ENCODE assay signal across 8 mouse cellular contexts in genomic region chr9:72449367-72449766, GRCm38 (mm10). TPM values are rescaled to one million over a fixed set of nuclear protein-coding genes. Genes with fewer than 3 reads are reported as not detected.
DNase-seq lines count a peak whose midpoint lies in the region; ATAC-seq and TF ChIP-seq lines count a peak whose summit lies in the region.

No protein-coding gene starts in this region.

- peaks cover 5% of the 10 kb centered on the region for H3K4me1 ChIP-seq in heart, embryonic 16.5 days (ENCODE audit: control insufficient read depth, insufficient read depth, low read length)
- peaks cover 5% of the 10 kb centered on the region for H3K4me1 ChIP-seq in lung, adult 2 months (ENCODE audit: control insufficient read depth, insufficient read depth, low read length)

- TF ChIP-seq CTCF in lung, adult 2 months (IDR thresholded peaks at IDR 0.05; ENCODE audit: insufficient read depth, low read length): no peak

- ATAC-seq in frontal cortex, adult (ENCODE audit: low TSS enrichment): peak; percentile 67
- peak; percentile 97 for ATAC-seq in activated CD4-positive, CD25-positive, alpha-beta regulatory T cell, adult 4 months
- peak; percentile 78; the same call in 1 of the 2 replicates for ATAC-seq in heart, embryonic 16.5 days (replicated peaks; ENCODE audit: extremely low read depth, insufficient read depth, low FRiP score)

- DNase-seq in frontal cortex, postnatal 25 days (ENCODE audit: low spot score in 2 of 2): no peak
- DNase-seq in lung, adult 2 months: peak; percentile 17
- DNase-seq in thymus, adult 18-20 months: peak; percentile 29 to 49
- no peak for DNase-seq in left cerebral cortex, postnatal 14 days (ENCODE audit: low spot score in 2 of 2)
- DNase-seq in left cerebral cortex, postnatal 10 days (ENCODE audit: extremely low spot score in 1 of 2, low spot score in 2 of 2): no peak

- WGBS in heart, embryonic 16.5 days: 44% methylated on average over 7 of the region's 7 CpGs
- 15% methylated on average over 7 of the region's 7 CpGs for WGBS in lung, adult 2 months

- H3K9ac ChIP-seq in heart, embryonic 16.5 days (ENCODE audit: low read length): peak overlapping the region; percentile 53

- H3K9me3 ChIP-seq in heart, embryonic 16.5 days (replicated peaks; ENCODE audit: control insufficient read depth, low read length): no peaks in the 10 kb centered on the region

- H3K4me3 ChIP-seq in heart, embryonic 16.5 days (ENCODE audit: low read length): peak overlapping the region; percentile 45
- H3K4me3 ChIP-seq in lung, adult 2 months (replicated peaks; ENCODE audit: extremely low read depth, low read depth, low read length): peak overlapping the region; percentile 81

- no peaks in the 10 kb centered on the region for H3K36me3 ChIP-seq in heart, embryonic 16.5 days (ENCODE audit: control insufficient read depth, insufficient read depth)

- no peaks in the 10 kb centered on the region for H3K27me3 ChIP-seq in heart, embryonic 16.5 days (ENCODE audit: control insufficient read depth, insufficient read depth, low read length)

- peak overlapping the region; percentile 28 for H3K27ac ChIP-seq in heart, embryonic 16.5 days (ENCODE audit: low read length)

- peak overlapping the region; percentile 62 for H3K4me2 ChIP-seq in heart, embryonic 16.5 days (ENCODE audit: low read depth, low read length)

- intact Hi-C loops in left cerebral cortex, postnatal 14 days (cut with DNase I): no loop called here
- intact Hi-C loops in left cerebral cortex, postnatal 10 days (cut with DNase I): no loop called here

- peak; percentile 37; the same call in 1 of the 2 replicates for TF ChIP-seq POLR2A in lung, adult 2 months (IDR thresholded peaks at IDR 0.05; ENCODE audit: borderline replicate concordance, extremely low read depth, low read depth, low read length)

RNA-seq across cellular contexts. Expression of gene Mns1, which starts 11.6 kb away (rescaled TPM):
- 10 to 100 TPM; 20.7 to 23.6 TPM for polyA plus RNA-seq in activated CD4-positive, CD25-positive, alpha-beta regulatory T cell, adult 4 months (2017; shearing (Covaris generic))
- polyA plus RNA-seq in heart, embryonic 16.5 days (2015; fragmentation: Nextera tagmentation; extraction: Ambion mirVana): 13.8 and 25.2 TPM in 2 replicates
- 0.85 and 1.3 TPM in 2 replicates for polyA plus RNA-seq in lung, adult 2 months (2012; rRNA removed)
- total RNA-seq in left cerebral cortex, postnatal 14 days (2021): 1 to 10 TPM; 1.1 TPM
- 1 to 10 TPM; 1.2 to 1.7 TPM for total RNA-seq in left cerebral cortex, postnatal 10 days (2021)

RNA-seq across cellular contexts. Expression of gene Tex9, which starts 42.6 kb away (rescaled TPM):
- 10 to 100 TPM in 1 of 2 experiments, 1 to 10 TPM in 1; 8.1 to 11.3 TPM for polyA plus RNA-seq in activated CD4-positive, CD25-positive, alpha-beta regulatory T cell, adult 4 months (2017; shearing (Covaris generic))
- polyA plus RNA-seq in heart, embryonic 16.5 days (2015; fragmentation: Nextera tagmentation; extraction: Ambion mirVana): 14.4 and 15.2 TPM in 2 replicates
- polyA plus RNA-seq in lung, adult 2 months (2012; rRNA removed): 1.3 and 3.8 TPM in 2 replicates
- 10 to 100 TPM in 1 of 2 experiments, 1 to 10 TPM in 1; 9.8 to 10.5 TPM for total RNA-seq in left cerebral cortex, postnatal 14 days (2021)
- total RNA-seq in left cerebral cortex, postnatal 10 days (2021): 10 to 100 TPM; 12.5 to 13.2 TPM

Comparison
In these comparisons a context has a peak if more than half of its experiments do, and no peak if none do; other contexts are left out.
1. DNase-seq: peak in lung, adult 2 months (single experiment) and thymus, adult 18-20 months (2 of 2); none in frontal cortex, postnatal 25 days (0 of 2), left cerebral cortex, postnatal 14 days (0 of 2) and left cerebral cortex, postnatal 10 days (0 of 2).
2. Peak in every context shown above with its lines, with median percentiles within 50 percentile points of each other: ATAC-seq.